ENCODE assay signal across 20 mouse cellular contexts in the genomic region with DNA sequence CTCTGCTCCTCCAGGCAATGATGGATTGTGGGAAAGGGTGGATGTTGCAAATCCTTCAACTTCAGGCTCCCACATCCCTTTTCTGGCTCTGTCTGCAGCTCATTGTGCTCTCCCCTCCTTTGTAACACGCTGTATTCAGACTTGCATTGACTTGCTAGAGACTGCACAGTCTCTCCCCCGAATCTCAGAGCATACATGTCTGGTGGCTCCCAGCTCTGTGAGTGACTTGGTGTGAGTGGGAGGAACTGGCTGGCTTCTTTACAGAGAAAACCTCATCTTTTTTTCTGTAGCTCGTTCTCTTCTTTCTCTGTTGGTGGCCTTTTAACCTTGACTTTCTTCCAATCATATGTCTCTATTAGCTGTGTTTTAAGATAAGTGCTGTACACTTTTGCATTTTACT.
"Had no signal": no experiment of that assay in that cellular context is flagged by ENCODE, and none has a peak within 500 bp of the region (broad histone marks: within the 10 kb centered on the region; RNA-seq: fewer than 3 reads in every experiment).

No protein-coding gene starts in this region.

- ATAC-seq: liver, embryonic 12.5 days had no signal

- H3K4me2 ChIP-seq: limb, embryonic 13.5 days; liver, embryonic 12.5 days; liver, embryonic 15.5 days; lung, embryonic 15.5 days; midbrain, embryonic 11.5 days; stomach, embryonic 15.5 days had no signal

- H3K9ac ChIP-seq: limb, embryonic 13.5 days; liver, embryonic 12.5 days; liver, embryonic 15.5 days; lung, embryonic 15.5 days; stomach, embryonic 15.5 days had no signal

- DNase-seq: kidney, adult 18-20 months; kidney, adult 9 months; kidney, postnatal 14 days; liver; lung, adult 18-20 months; lung, postnatal 14 days; lung, postnatal 4 days; midbrain, embryonic 14.5 days; retina, postnatal 1 day; right cerebral cortex, postnatal 4 days; thymus, adult 2 months; thymus, postnatal 14 days; thymus, postnatal 4 days had no signal

- H3K36me3 ChIP-seq: limb, embryonic 10.5 days; limb, embryonic 13.5 days; liver, embryonic 12.5 days; liver, embryonic 15.5 days; lung, embryonic 15.5 days; stomach, embryonic 15.5 days had no signal

- H3K4me1 ChIP-seq: limb, embryonic 10.5 days; limb, embryonic 13.5 days; liver, embryonic 12.5 days; liver, embryonic 15.5 days; lung, embryonic 15.5 days; stomach, embryonic 15.5 days had no signal

- H3K9me3 ChIP-seq: limb, embryonic 10.5 days; limb, embryonic 13.5 days; liver, embryonic 12.5 days; liver, embryonic 15.5 days; lung, embryonic 15.5 days; stomach, embryonic 15.5 days had no signal

- H3K27ac ChIP-seq: limb, embryonic 10.5 days; limb, embryonic 13.5 days; liver, embryonic 12.5 days; liver, embryonic 15.5 days; lung, embryonic 15.5 days; stomach, embryonic 15.5 days had no signal

- H3K4me3 ChIP-seq: limb, embryonic 10.5 days; limb, embryonic 13.5 days; liver, embryonic 12.5 days; liver, embryonic 15.5 days; lung, embryonic 15.5 days; stomach, embryonic 15.5 days had no signal

- H3K27me3 ChIP-seq: limb, embryonic 13.5 days; liver, embryonic 12.5 days; liver, embryonic 15.5 days; lung, embryonic 15.5 days; stomach, embryonic 15.5 days had no signal
